Mouse (Mus musculus) CD4-positive, CD25-positive, alpha-beta regulatory T cell, adult 2 months (primary cell): ENCODE measurements around the gene Cic.
"Not testable (repeated sequence)": the region's sequence is repeated elsewhere in the genome, so short reads cannot be mapped to it uniquely, and the experiment has no call there.

Experiments used
- DNase-seq: peaks from one replicate; pipeline ENCODE4 v3.0.0-alpha.2; 2012; ENCODE audit warnings: low read depth, low spot score

Gene Cic

GRCm38 (mm10) chr7:25305956-25306613 is 38.6 kb downstream of the Cic start, which contains the start of gene Tmem145:
Gene Tmem145, plus strand, starts transcription at chr7:25306106.
- DNase-seq, result peak; percentile 65

- no peak for DNase-seq
Observed at GRCm38 (mm10) chr7:25306614-25306996, 39.1 kb downstream of the Cic start.

DNA sequence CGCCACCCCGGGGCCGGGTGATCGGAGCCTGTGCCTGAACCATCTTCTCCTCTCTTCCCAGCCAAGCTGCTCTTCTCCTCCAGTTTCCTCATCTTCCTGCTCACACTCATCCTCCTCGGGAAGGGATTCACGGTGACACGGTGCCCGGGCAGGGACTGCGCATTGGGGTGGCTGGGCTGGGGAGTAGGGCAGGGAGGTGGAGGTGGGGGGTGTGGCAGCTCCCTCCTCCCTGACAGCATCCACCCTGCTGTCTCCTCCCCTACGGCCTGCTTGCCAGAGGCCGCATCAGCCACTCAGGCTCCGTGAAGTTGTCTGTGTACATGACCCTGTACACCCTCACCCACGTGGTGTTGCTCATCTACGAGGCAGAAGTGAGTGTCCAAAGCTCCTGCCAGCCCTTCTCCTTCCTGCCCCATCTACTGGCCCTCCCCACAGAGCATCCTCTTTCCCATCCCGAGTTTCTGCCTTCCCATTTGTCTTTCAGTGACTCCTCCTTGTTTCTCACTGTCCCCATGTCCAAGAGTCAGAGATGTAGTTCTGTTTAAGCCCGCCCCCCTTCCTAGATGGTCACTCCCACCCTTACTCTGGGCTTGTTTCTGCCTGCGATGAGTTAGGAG is 41.3 kb downstream of the Cic start:
- no peak for DNase-seq

DNA sequence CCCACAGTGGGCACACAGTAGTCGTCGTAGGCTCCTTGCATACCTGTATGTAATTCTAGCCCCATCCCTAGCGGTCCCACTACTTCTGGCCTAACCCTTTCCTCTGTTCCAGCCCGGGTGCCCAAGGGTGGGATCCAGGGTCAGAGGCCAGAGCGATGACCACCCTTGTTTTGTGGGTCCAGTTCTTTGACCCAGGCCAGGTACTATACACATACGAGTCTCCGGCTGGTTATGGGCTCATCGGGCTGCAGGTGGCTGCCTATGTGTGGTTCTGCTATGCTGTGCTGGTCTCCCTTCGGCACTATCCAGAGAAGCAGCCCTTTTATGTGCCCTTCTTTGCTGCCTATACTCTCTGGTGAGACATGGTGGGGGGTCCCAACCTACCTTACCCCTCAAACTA is 41.9 kb downstream of the Cic start:
- DNase-seq, result no peak

- no peak for DNase-seq
Observed at GRCm38 (mm10) chr7:25311193-25311592, 43.7 kb downstream of the Cic start.

DNA sequence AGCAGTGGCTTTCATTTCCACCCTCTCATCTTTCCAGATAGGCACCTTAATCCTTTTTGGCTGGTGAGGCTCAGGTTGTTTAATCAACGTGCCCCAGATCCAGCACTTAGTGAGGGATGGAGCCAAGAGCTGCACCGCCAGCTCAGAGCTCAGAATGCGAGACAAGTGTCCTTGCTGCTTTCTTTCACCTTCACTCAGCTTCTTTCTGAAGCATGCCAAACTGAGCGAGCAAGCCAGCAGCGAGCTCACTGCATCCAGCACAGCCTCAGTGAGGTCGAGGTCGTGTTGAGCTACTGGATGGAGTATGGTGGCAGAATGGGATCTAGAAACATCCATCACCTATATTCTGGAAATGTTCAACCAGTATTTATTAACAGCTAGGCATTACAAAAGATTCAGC is 45.8 kb downstream of the Cic start:
- DNase-seq, result no peak

- peak; percentile 37 for DNase-seq
Observed at GRCm38 (mm10) chr7:25314606-25315305, 47.3 kb downstream of the Cic start.

GRCm38 (mm10) chr7:25315306-25316041 is 48.0 kb downstream of the Cic start:
- DNase-seq, result peak; percentile 39

DNA sequence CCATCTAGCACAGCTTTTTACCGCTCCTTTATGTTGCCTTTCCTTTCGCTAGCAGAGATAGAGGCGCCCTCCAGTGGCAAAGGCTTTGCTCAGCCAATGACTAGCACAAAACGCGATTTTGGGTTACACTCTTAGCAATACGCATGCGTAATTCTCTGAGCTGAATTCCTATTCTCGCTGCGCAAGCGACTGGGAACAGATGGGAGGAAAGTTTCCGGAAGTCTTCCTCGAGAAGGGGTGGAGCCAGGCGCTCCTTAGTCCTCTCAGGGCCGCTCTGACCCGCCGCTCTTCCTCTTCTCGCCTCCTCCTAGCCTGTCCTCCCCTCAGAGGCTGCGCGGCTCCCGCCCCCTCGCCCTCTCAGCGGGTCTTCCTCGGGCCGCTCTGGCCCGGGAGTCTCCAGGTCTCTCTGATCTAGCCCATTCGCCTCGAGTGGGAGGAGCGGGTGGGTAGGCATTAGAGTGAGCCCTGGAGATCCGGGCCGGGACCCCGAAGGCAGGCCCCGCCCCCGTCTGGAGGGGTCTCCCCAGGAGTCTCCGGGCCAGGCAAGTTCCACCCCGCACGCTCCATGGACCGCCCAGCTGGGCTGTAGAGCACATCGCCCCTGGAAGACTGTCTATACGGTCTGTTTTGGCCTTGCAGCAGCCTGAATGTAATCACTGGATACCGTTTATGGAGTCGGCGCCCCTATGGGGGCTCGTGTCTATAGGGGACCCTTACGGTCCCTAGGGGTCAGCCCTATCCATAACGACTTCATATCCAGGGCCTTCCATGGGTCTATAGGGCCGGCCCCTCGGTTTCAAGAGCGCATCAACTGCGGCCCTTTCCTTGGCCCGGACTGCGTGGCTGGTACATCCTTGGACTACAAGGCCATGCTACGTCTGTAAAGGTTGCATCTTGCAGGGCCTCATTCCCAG is 49.3 kb downstream of the Cic start, which contains the start of gene Megf8:
Megf8 (plus strand) TSS at position 633 of the 914 bp plus-strand sequence.
- DNase-seq, result peak; percentile 94

GRCm38 (mm10) chr7:25317446-25317999 is 50.0 kb downstream of the Cic start:
- no peak for DNase-seq

GRCm38 (mm10) chr7:25322058-25322484 is 54.6 kb downstream of the Cic start:
- DNase-seq, result no peak

GRCm38 (mm10) chr7:25323219-25323618 is 55.7 kb downstream of the Cic start:
- DNase-seq, result no peak

GRCm38 (mm10) chr7:25325431-25325830 is 57.9 kb downstream of the Cic start:
- not testable (repeated sequence) for DNase-seq

DNA sequence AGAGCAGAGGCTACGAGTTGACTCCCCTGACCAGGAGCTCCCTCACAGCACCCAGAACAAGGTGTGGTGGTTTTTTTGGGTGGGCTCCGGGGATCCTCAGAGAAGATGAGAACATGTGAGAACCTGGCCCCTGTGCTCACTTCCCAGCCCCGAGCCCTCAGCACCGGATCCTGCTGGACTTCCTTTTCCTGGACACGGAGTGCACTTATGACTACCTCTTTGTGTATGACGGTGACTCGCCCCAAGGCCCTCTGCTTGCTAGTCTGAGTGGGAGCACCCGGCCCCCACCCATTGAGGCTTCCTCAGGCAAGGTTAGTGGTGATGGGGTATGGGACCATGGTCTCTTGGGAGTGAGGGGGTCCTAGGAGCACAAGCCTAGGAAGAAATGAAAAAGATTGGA is 58.7 kb downstream of the Cic start:
- DNase-seq, result no peak

GRCm38 (mm10) chr7:25333596-25334307 is 66.2 kb downstream of the Cic start:
- peak; percentile 88 for DNase-seq

DNA sequence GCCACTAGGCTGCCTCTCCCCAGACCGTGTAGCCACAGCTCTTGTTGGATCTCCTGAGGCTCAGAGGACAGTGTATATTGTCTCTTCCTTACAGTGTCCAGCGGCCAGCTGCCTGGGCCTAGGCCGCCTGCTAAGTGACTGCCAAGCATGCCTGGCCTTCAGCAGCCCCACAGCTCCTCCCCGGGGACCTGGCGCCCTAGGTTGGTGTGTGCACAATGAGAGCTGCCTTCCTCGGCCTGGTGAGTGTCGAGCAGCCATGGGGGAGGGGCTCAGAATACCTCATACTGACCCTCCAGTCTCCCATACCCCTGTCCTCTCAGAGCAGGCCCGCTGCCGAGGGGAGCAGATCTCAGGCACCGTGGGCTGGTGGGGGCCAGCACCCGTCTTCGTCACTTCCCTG is 67.0 kb downstream of the Cic start:
- DNase-seq, result no peak

DNA sequence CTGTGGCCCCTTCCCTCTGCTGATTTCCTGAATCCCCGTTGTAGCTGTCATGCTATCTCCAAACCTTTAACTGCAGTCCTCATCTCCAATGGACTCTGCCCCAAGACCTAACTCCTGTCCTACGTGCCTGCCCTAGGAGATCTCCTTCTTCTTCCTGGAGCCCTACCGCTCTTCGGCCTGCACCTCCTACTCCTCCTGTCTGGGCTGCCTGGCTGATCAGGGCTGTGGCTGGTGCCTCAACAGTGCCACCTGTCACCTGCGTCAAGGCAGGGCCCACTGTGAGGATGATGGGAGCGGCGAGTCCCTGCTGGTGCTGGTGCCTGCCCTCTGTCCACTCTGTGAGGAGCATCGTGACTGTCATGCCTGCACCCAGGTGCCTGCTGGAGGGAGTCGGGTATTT is 71.8 kb downstream of the Cic start:
- DNase-seq, result no peak

- no peak for DNase-seq
Observed at GRCm38 (mm10) chr7:25341000-25341784, 73.7 kb downstream of the Cic start.
